In the genomic region with DNA sequence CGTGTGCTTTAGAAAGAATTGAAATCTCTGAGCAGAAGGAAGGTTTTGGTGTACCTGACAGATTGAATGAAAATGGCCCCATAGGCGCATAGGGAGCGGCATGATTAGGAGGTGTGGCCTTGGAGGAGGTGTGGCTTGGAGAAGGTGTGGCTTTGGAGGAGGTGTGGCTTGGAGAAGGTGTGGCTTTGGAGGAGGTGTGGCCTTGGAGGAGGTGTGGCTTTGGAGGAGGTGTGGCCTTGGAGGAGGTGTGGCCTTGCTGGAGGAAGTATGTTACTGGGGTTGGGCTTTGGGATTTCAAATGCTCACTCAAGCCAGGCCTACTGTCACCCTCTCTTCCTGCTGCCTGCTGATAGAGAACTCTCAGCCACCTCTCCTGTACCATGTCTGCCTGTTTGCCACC, we compare ENCODE assay signal across 19 mouse cellular contexts. TPM values are rescaled to one million over a fixed set of nuclear protein-coding genes. Genes with fewer than 3 reads are reported as not detected.
A peak's percentile ranks its signal among the peaks of the same experiment; 100 is the strongest.
DNase-seq lines count a peak whose midpoint lies in the region; ATAC-seq and TF ChIP-seq lines count a peak whose summit lies in the region.
"Had no signal": no experiment of that assay in that cellular context is flagged by ENCODE, and none has a peak within 500 bp of the region (broad histone marks: within the 10 kb centered on the region; RNA-seq: fewer than 3 reads in every experiment).

No protein-coding gene starts in this region.

- 84% methylated on average over 3 of the region's 3 CpGs for whole genome bisulfite sequencing in hindbrain, embryonic 10.5 days
- 89% methylated on average over 3 of the region's 3 CpGs for WGBS in hindbrain, embryonic 13.5 days
- WGBS in midbrain, embryonic 12.5 days: 82% methylated on average over 3 of the region's 3 CpGs
- WGBS in heart, adult 2 months: 94% methylated on average over 3 of the region's 3 CpGs
- WGBS in embryonic facial prominence, embryonic 10.5 days: 81% methylated on average over 3 of the region's 3 CpGs

- ATAC-seq in hindbrain, embryonic 13.5 days (ENCODE audit: low FRiP score): no peak
- 0 out of 2 replicates have a peak, but pooled peaks have one; percentile 21 for ATAC-seq in midbrain, embryonic 12.5 days (ENCODE audit: low FRiP score, low read depth)

- no peak for TF ChIP-seq CTCF in heart, adult 2 months (IDR thresholded peaks at IDR 0.05)

- intact Hi-C loops in heart, adult 2 months (cut with DNase I): no loop called here

- no peak overlapping the region for H3K4me2 ChIP-seq in hindbrain, embryonic 13.5 days
- H3K4me2 ChIP-seq in midbrain, embryonic 12.5 days (replicated peaks): no peak overlapping the region
- H3K4me2 ChIP-seq: embryonic facial prominence, embryonic 15.5 days; heart, embryonic 11.5 days; hindbrain, embryonic 15.5 days had no signal

- DNase-seq in hindbrain, embryonic 10.5 days (ENCODE audit: low spot score): no peak
- peak; percentile 73 for DNase-seq in A20 (ENCODE audit: low read depth, low spot score)
- DNase-seq in ZHBTc4 (ENCODE audit: low read depth, low spot score): peak; percentile 76
- no peak for DNase-seq in gastrocnemius, adult 18-20 months (ENCODE audit: low spot score)
- no peak for DNase-seq in heart, adult 2 months
- DNase-seq in embryonic facial prominence, embryonic 10.5 days (ENCODE audit: low spot score): no peak
- DNase-seq: cerebellum, postnatal 25 days; kidney, postnatal 10 days; lung, postnatal 4 days; spleen, adult 18-20 months; thymus, adult 2 months had no signal

- no peak overlapping the region for H3K4me3 ChIP-seq in hindbrain, embryonic 10.5 days
- H3K4me3 ChIP-seq in hindbrain, embryonic 13.5 days: no peak overlapping the region
- no peak overlapping the region for H3K4me3 ChIP-seq in midbrain, embryonic 12.5 days
- H3K4me3 ChIP-seq in heart, adult 2 months: no peak overlapping the region
- H3K4me3 ChIP-seq in embryonic facial prominence, embryonic 10.5 days: no peak overlapping the region
- H3K4me3 ChIP-seq: embryonic facial prominence, embryonic 15.5 days; hindbrain, embryonic 15.5 days had no signal

- H3K36me3 ChIP-seq in hindbrain, embryonic 10.5 days: no peaks in the 10 kb centered on the region
- H3K36me3 ChIP-seq in hindbrain, embryonic 13.5 days: no peaks in the 10 kb centered on the region
- H3K36me3 ChIP-seq in midbrain, embryonic 12.5 days: no peaks in the 10 kb centered on the region
- H3K36me3 ChIP-seq in heart, adult 2 months (ENCODE audit: control insufficient read depth, insufficient read depth, low read length): no peaks in the 10 kb centered on the region
- no peaks in the 10 kb centered on the region for H3K36me3 ChIP-seq in embryonic facial prominence, embryonic 10.5 days (replicated peaks)
- H3K36me3 ChIP-seq: embryonic facial prominence, embryonic 15.5 days; hindbrain, embryonic 15.5 days had no signal

- no peaks in the 10 kb centered on the region for H3K79me2 ChIP-seq in heart, adult 2 months (replicated peaks; ENCODE audit: control insufficient read depth, insufficient read depth, low read length)

- H3K27me3 ChIP-seq in hindbrain, embryonic 10.5 days (ENCODE audit: insufficient read depth, poor library complexity, severe bottlenecking): peaks cover 3% of the 10 kb centered on the region; the same call in 1 of the 2 replicates
- H3K27me3 ChIP-seq in hindbrain, embryonic 13.5 days: no peaks in the 10 kb centered on the region
- no peaks in the 10 kb centered on the region for H3K27me3 ChIP-seq in midbrain, embryonic 12.5 days
- no peaks in the 10 kb centered on the region for H3K27me3 ChIP-seq in heart, adult 2 months (ENCODE audit: control insufficient read depth, insufficient read depth, low read length)
- H3K27me3 ChIP-seq in embryonic facial prominence, embryonic 10.5 days (replicated peaks; ENCODE audit: low read depth, poor library complexity, severe bottlenecking): no peaks in the 10 kb centered on the region
- H3K27me3 ChIP-seq: embryonic facial prominence, embryonic 15.5 days; hindbrain, embryonic 15.5 days had no signal

- TF ChIP-seq POLR2A in heart, adult 2 months (IDR thresholded peaks at IDR 0.05; ENCODE audit: insufficient read depth, low read depth, low read length): no peak

- TF ChIP-seq EP300 in heart, adult 2 months (IDR thresholded peaks at IDR 0.05; ENCODE audit: insufficient read depth, low read depth, low read length): no peak

- no peak overlapping the region for H3K9ac ChIP-seq in hindbrain, embryonic 13.5 days
- H3K9ac ChIP-seq in midbrain, embryonic 12.5 days (replicated peaks): no peak overlapping the region
- H3K9ac ChIP-seq in heart, adult 2 months (ENCODE audit: low read depth, low read length): no peak overlapping the region
- H3K9ac ChIP-seq: embryonic facial prominence, embryonic 15.5 days; hindbrain, embryonic 15.5 days had no signal

- H3K27ac ChIP-seq in hindbrain, embryonic 10.5 days: peak overlapping the region; percentile 25
- no peak overlapping the region; the same call in 1 of the 2 replicates for H3K27ac ChIP-seq in hindbrain, embryonic 13.5 days
- peak overlapping the region; percentile 80 for H3K27ac ChIP-seq in midbrain, embryonic 12.5 days (replicated peaks)
- H3K27ac ChIP-seq in heart, adult 2 months: no peak overlapping the region
- H3K27ac ChIP-seq in embryonic facial prominence, embryonic 10.5 days (replicated peaks): no peak overlapping the region
- H3K27ac ChIP-seq: embryonic facial prominence, embryonic 15.5 days had no signal

- no peaks in the 10 kb centered on the region for H3K9me3 ChIP-seq in hindbrain, embryonic 10.5 days
- H3K9me3 ChIP-seq in hindbrain, embryonic 13.5 days: no peaks in the 10 kb centered on the region
- H3K9me3 ChIP-seq in midbrain, embryonic 12.5 days: no peaks in the 10 kb centered on the region
- H3K9me3 ChIP-seq in embryonic facial prominence, embryonic 10.5 days: no peaks in the 10 kb centered on the region
- H3K9me3 ChIP-seq: embryonic facial prominence, embryonic 15.5 days; hindbrain, embryonic 15.5 days had no signal

- peaks cover 44% of the 10 kb centered on the region for H3K4me1 ChIP-seq in hindbrain, embryonic 10.5 days (replicated peaks)
- peaks cover 39% of the 10 kb centered on the region for H3K4me1 ChIP-seq in hindbrain, embryonic 13.5 days (replicated peaks)
- peaks cover 49% of the 10 kb centered on the region for H3K4me1 ChIP-seq in midbrain, embryonic 12.5 days
- no peaks in the 10 kb centered on the region for H3K4me1 ChIP-seq in heart, adult 2 months (ENCODE audit: control insufficient read depth, insufficient read depth, low read length)
- peaks cover 44% of the 10 kb centered on the region for H3K4me1 ChIP-seq in embryonic facial prominence, embryonic 10.5 days

RNA-seq across cellular contexts. Expression of a gene that starts 14.2 kb away (rescaled TPM):
- not detected in 2 replicates for polyA plus RNA-seq in hindbrain, embryonic 10.5 days (2016; fragmentation: Nextera tagmentation; extraction: Ambion mirVana)
- polyA plus RNA-seq in hindbrain, embryonic 13.5 days (2015; fragmentation: Nextera tagmentation; extraction: Ambion mirVana): 0.23 and 0.30 TPM in 2 replicates
- not detected in 2 replicates for polyA plus RNA-seq in midbrain, embryonic 12.5 days (2016; fragmentation: Nextera tagmentation; extraction: Ambion mirVana)
- total RNA-seq in gastrocnemius, adult 18-20 months (2021): not detected
- total RNA-seq in heart, adult 2 months (2021): not detected
- not detected in 2 replicates for polyA plus RNA-seq in heart, adult 2 months (2012; rRNA removed)
- polyA plus RNA-seq in embryonic facial prominence, embryonic 10.5 days (2016; fragmentation: Nextera tagmentation; extraction: Ambion mirVana): not detected in 2 replicates
- total RNA-seq: left cerebral cortex, adult 18-20 months; liver, adult 2 months had no signal
- polyA plus RNA-seq: brain, embryonic 14.5 days; embryonic facial prominence, embryonic 15.5 days; heart, embryonic 11.5 days; liver, adult 2 months; thymus, adult 2 months had no signal

RNA-seq across cellular contexts. Expression of a gene that starts 25.4 kb away (rescaled TPM):
- 2.4 and 5.8 TPM in 2 replicates for polyA plus RNA-seq in hindbrain, embryonic 10.5 days (2016; fragmentation: Nextera tagmentation; extraction: Ambion mirVana)
- 33.2 and 34.4 TPM in 2 replicates for polyA plus RNA-seq in hindbrain, embryonic 13.5 days (2015; fragmentation: Nextera tagmentation; extraction: Ambion mirVana)
- polyA plus RNA-seq in midbrain, embryonic 12.5 days (2016; fragmentation: Nextera tagmentation; extraction: Ambion mirVana): 7.8 and 8.3 TPM in 2 replicates
- 1 to 10 TPM; 2.2 to 2.9 TPM for total RNA-seq in gastrocnemius, adult 18-20 months (2021)
- total RNA-seq in heart, adult 2 months (2021): 1 to 10 TPM; 3.4 TPM
- 5.6 and 7.9 TPM in 2 replicates for polyA plus RNA-seq in heart, adult 2 months (2012; rRNA removed)
- polyA plus RNA-seq in embryonic facial prominence, embryonic 10.5 days (2016; fragmentation: Nextera tagmentation; extraction: Ambion mirVana): 1.6 and 2.8 TPM in 2 replicates

Comparison
In these comparisons a context has a peak if more than half of its experiments do, and no peak if none do; other contexts are left out.
1. H3K27ac ChIP-seq: peak in hindbrain, embryonic 10.5 days (single experiment) and midbrain, embryonic 12.5 days (single experiment); none in hindbrain, embryonic 13.5 days (single experiment), heart, adult 2 months (single experiment) and embryonic facial prominence, embryonic 10.5 days (single experiment).
2. DNase-seq: peak in A20 (single experiment) and ZHBTc4 (single experiment); none in hindbrain, embryonic 10.5 days (single experiment), gastrocnemius, adult 18-20 months (single experiment), heart, adult 2 months (0 of 2) and embryonic facial prominence, embryonic 10.5 days (single experiment).